Mouse (Mus musculus): Measurements from ENCODE around the gene Prnd.

- TF ChIP-seq CTCF (IDR thresholded peaks at IDR 0.05; ENCODE audit: low read depth, low read length) = no peak
- TF ChIP-seq POLR2A (IDR thresholded peaks at IDR 0.05; ENCODE audit: borderline replicate concordance, low read depth, low read length) = no peak
Observed at GRCm38 (mm10) chr2:131993151-131993550, 42.5 kb downstream of the Prnd start.

Measured in bone marrow macrophage, adult 2 months (primary cell).